Mouse (Mus musculus) liver, adult 2 months (tissue): ENCODE results near the gene Ddx58. TPM values are rescaled to one million over a fixed set of nuclear protein-coding genes. Genes with fewer than 3 reads are reported as not detected.
A peak's percentile ranks its signal among the peaks of the same experiment; 100 is the strongest.

Experiments
- DNase-seq: peaks from one replicate; pipeline ENCODE4 v3.0.0-alpha.2; 2011; ENCODE audit warnings: low read depth, low spot score; ENCODE audit errors: extremely low read depth
- H3K27ac ChIP-seq: fragments of 200-500 bp; replicated peaks from 2 replicates; pipeline ENCODE4 v1.5.1; 2012; ENCODE audit warnings: low read depth, mild to moderate bottlenecking, control low read depth, inconsistent platforms, low read length; ENCODE audit not compliant: insufficient read depth
- H3K27me3 ChIP-seq: fragments of 200-500 bp; 2 replicates; pipeline ENCODE4 v1.6.1; 2012; ENCODE audit warnings: mild to moderate bottlenecking, moderate library complexity, low read length, inconsistent platforms; ENCODE audit not compliant: control insufficient read depth, insufficient read depth
- H3K36me3 ChIP-seq: fragments of 200-500 bp; 2 replicates; pipeline ENCODE4 v1.6.1; 2012; ENCODE audit warnings: low read length, inconsistent platforms; ENCODE audit not compliant: control insufficient read depth, insufficient read depth
- H3K4me1 ChIP-seq: fragments of 200-500 bp; 2 replicates; pipeline ENCODE4 v1.6.1; 2011; ENCODE audit warnings: low read length; ENCODE audit not compliant: control insufficient read depth, insufficient read depth
- H3K4me3 ChIP-seq: fragments of 200-500 bp; 2 replicates; pipeline ENCODE4 v1.5.1; 2011; ENCODE audit warnings: low read depth, mild to moderate bottlenecking, control low read depth, low read length, moderate library complexity; ENCODE audit not compliant: insufficient read depth
- H3K79me2 ChIP-seq: fragments of 200-500 bp; 2 replicates; pipeline ENCODE4 v1.6.1; 2012; ENCODE audit warnings: inconsistent platforms, mild to moderate bottlenecking, low read length, moderate library complexity; ENCODE audit not compliant: control insufficient read depth, insufficient read depth
- H3K9ac ChIP-seq: fragments of 200-500 bp; 2 replicates; pipeline ENCODE4 v1.6.1; 2012; ENCODE audit warnings: low read depth, mild to moderate bottlenecking, control low read depth, inconsistent platforms, low read length
- CTCF ChIP-seq: fragments of 200-500 bp; IDR thresholded peaks from 2 replicates; pipeline ENCODE4 v1.5.1; 2011; ENCODE audit warnings: low read depth, low read length, control low read depth
- POLR2A ChIP-seq: fragments of 200-500 bp; IDR thresholded peaks from 2 replicates; pipeline ENCODE4 v1.6.1; 2011; ENCODE audit warnings: low read length, control low read depth; ENCODE audit not compliant: insufficient read depth; ENCODE audit errors: extremely low read depth
- WGBS: fragments of 180-500 bp; shearing (Covaris S2); methylation state at CpG from one replicate; pipeline ENCODE4 v1.1.7; 2018; 5-methylcytosine and 5-hydroxymethylcytosine counted together
- polyA plus RNA-seq: library from polyadenylated mRNA; depleted of rRNA; stranded (reverse); fragments of >200 nt; gene quantifications from 2 replicates; pipeline ENCODE4 v1.2.3, GENCODE M21; 2012
- total RNA-seq: library from RNA; depleted of rRNA; stranded (reverse); fragments of >200 nt; gene quantifications from 2 replicates; pipeline ENCODE4 v1.2.3, GENCODE M21; 2014

The Ddx58 gene
- total and polyA plus RNA-seq, 2 experiments = 11.6 to 29.2 TPM

GRCm38 (mm10) chr4:40233062-40233664 lies 6.5 kb downstream of the Ddx58 start:
- Histone ChIP-seq H3K79me2 (no peaks in the 10 kb centered on the region; the same call in 1 of the 2 replicates), H3K9ac (no peak overlapping the region), H3K27me3 (no peaks in the 10 kb centered on the region), H3K4me3 (no peak overlapping the region), H3K36me3 (peaks cover 12% of the 10 kb centered on the region; the same call in 1 of the 2 replicates), H3K4me1 (no peaks in the 10 kb centered on the region), H3K27ac (no peak overlapping the region)
- TF ChIP-seq POLR2A = no peak
- no peak for TF ChIP-seq CTCF
- 93% methylated on average over 7 of the region's 7 CpGs for WGBS
- no peak for DNase-seq

DNA sequence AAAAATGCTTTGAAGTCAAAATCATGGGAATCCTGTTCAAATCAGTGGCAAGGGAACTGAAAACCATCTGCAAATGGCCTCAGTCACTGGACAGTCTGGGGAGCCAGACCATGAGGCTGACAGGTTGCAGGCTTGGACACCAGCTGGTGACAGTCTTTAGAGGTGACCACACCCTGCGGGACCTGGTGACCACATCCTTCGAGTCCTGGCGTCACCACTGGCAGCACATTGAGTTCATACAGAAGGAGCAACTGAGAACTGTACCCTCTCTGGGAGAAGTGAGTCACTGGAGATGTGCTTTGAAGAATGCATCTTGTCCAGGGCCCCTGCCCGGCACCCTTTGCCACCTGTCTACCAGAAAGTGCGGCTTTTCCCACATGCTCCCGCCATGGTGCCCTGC lies 9.9 kb downstream of the Ddx58 start:
- WGBS = 98% methylated on average over 6 of the region's 6 CpGs
- H3K27me3 ChIP-seq = no peaks in the 10 kb centered on the region
- H3K4me3 ChIP-seq = no peak overlapping the region
- no peaks in the 10 kb centered on the region for H3K4me1 ChIP-seq
- no peak for TF ChIP-seq CTCF
- no peak for TF ChIP-seq POLR2A
- no peaks in the 10 kb centered on the region; the same call in 1 of the 2 replicates for H3K79me2 ChIP-seq
- no peak overlapping the region for H3K9ac ChIP-seq
- DNase-seq = no peak
- no peak overlapping the region for H3K27ac ChIP-seq
- H3K36me3 ChIP-seq = peaks cover 27% of the 10 kb centered on the region

DNA sequence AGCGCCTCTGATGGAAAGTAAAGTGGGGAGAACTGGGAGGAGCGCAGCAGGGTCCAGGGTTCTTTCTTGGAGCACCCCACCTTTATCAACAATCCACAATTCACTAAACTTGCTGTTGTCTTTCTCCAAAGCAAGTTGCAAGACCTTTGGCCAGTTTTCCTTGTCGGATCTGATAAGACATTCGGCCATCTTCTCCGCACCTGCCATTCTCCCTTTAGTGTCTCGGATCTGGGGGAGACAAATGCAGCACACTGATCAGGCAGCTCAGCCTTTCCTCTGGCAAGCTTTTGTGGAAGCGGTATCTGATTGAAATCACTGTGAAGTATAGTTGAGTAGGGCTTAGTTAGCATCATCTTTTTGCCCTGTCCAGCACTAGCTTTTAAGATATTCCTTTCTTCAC lies 11.7 kb downstream of the Ddx58 start:
- TF ChIP-seq CTCF (no peak), POLR2A (no peak)
- DNase-seq = no peak
- no peaks in the 10 kb centered on the region for H3K27me3 ChIP-seq
- H3K36me3 ChIP-seq = peaks cover 35% of the 10 kb centered on the region
- H3K79me2 ChIP-seq = no peaks in the 10 kb centered on the region; the same call in 1 of the 2 replicates
- no peak overlapping the region for H3K4me3 ChIP-seq
- no peak overlapping the region for H3K27ac ChIP-seq
- H3K4me1 ChIP-seq = no peaks in the 10 kb centered on the region
- 95% methylated on average over 7 of the region's 7 CpGs for WGBS
- no peak overlapping the region for H3K9ac ChIP-seq

DNA sequence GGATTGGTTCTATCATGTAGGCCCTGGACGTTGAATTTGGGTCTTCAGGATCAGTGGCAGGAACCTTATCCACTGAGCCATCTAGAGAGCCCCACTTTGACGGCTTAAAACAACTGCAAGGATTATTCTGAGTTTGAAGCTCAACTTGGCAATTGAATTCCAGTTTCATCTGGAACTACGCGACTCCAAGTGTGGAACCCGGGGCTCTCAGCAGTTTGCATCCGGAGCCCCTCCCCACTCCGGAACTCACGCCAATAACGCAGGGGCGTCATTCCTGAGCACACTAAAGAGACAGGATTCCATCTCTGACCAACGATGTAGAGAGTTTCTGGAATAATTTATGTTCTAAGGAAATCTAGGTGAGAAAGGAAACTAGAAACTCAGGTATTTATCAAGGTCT lies 12.5 kb downstream of the Ddx58 start:
- WGBS = 88% methylated on average over 11 of the region's 11 CpGs
- Histone ChIP-seq H3K79me2 (no peaks in the 10 kb centered on the region), H3K4me3 (no peak overlapping the region), H3K27ac (no peak overlapping the region), H3K36me3 (peaks cover 33% of the 10 kb centered on the region), H3K9ac (no peak overlapping the region), H3K4me1 (no peaks in the 10 kb centered on the region), H3K27me3 (no peaks in the 10 kb centered on the region)
- DNase-seq = no peak
- TF ChIP-seq CTCF (no peak), POLR2A (no peak)

GRCm38 (mm10) chr4:40226095-40226494 lies 13.5 kb downstream of the Ddx58 start:
- H3K36me3 ChIP-seq = peaks cover 33% of the 10 kb centered on the region

DNA sequence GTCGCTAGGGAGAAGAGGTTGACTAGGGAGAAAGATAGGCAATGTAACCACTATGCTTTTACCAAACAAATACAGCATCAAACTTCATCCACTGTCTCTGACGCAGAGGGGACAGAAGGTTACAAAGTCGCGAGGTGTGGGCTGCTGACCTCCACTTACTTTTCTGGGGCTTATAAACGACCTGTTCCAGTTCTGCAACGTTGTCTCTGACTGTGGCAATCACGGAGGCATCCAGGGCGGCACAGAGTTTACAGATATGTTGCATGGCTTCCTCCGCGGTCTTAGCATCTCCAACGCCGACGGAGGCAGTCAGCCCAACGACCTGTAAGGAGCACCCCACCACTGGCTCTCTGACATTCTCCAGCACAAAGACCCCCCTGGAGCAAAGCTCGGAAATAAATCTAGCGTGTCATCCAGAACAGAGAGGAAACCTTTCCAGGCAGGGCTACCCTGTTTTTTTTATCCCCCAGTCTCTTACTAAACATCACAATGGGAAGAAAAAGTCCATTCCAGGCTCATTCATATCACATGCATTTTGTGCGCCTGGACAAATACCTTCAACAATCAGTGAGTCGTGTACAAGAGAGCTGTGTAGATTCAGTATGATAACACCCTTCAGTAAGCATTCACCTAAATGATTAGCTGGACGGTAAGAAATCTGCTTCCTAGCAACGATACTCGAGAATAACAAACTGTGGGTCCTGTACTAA lies 17.6 kb downstream of the Ddx58 start:
- Histone ChIP-seq H3K4me3 (peak overlapping the region; percentile 31), H3K27ac (peak overlapping the region; percentile 87), H3K36me3 (peaks cover 29% of the 10 kb centered on the region), H3K27me3 (no peaks in the 10 kb centered on the region), H3K9ac (peak overlapping the region; percentile 42; the same call in 1 of the 2 replicates), H3K79me2 (no peaks in the 10 kb centered on the region), H3K4me1 (peaks cover 9% of the 10 kb centered on the region; the same call in 1 of the 2 replicates)
- TF ChIP-seq POLR2A (no peak), CTCF (no peak)
- DNase-seq = no peak
- 42% methylated on average over 21 of the region's 21 CpGs for WGBS

More at GRCm38 (mm10) chr4:40226095-40226494, 13.5 kb downstream of the Ddx58 start:
- Histone ChIP-seq H3K79me2 (no peaks in the 10 kb centered on the region), H3K4me3 (no peak overlapping the region), H3K9ac (no peak overlapping the region), H3K27ac (no peak overlapping the region), H3K4me1 (peaks cover 4% of the 10 kb centered on the region; the same call in 1 of the 2 replicates), H3K27me3 (no peaks in the 10 kb centered on the region)
- DNase-seq = no peak
- no peak for TF ChIP-seq CTCF
- 80% methylated on average over 5 of the region's 5 CpGs for WGBS
